Mouse (Mus musculus) hindbrain, postnatal 0 days (tissue): ENCODE results near the gene Fcgr3. TPM values are rescaled to one million over a fixed set of nuclear protein-coding genes. Genes with fewer than 3 reads are reported as not detected.
A peak's percentile ranks its signal among the peaks of the same experiment; 100 is the strongest.
"Not testable (repeated sequence)": the region's sequence is repeated elsewhere in the genome, so short reads cannot be mapped to it uniquely, and the experiment has no call there.

Experiments used
- ATAC-seq: fragments of 200-750 bp; cut with Nextera tagmentation; 2 replicates; pipeline ENCODE4 v1.8.0; 2017; ENCODE audit warnings: mild to moderate bottlenecking, moderate TSS enrichment, moderate library complexity
- DNase-seq: peaks from one replicate; pipeline ENCODE4 v3.0.0-alpha.2; 2015; ENCODE audit warnings: low spot score
- H3K27ac ChIP-seq: fragments of 300-500 bp; sonication (generic); 2 replicates; pipeline ENCODE4 v1.5.1; 2014; ENCODE audit warnings: mild to moderate bottlenecking
- H3K27me3 ChIP-seq: fragments of 300-500 bp; sonication (generic); 2 replicates; pipeline ENCODE4 v1.6.1; 2014; ENCODE audit warnings: low read length, mixed read lengths; ENCODE audit not compliant: insufficient read depth
- H3K36me3 ChIP-seq: fragments of 300-500 bp; sonication (generic); 2 replicates; pipeline ENCODE4 v1.6.1; 2014; ENCODE audit warnings: low read length, mixed read lengths; ENCODE audit not compliant: insufficient read depth
- H3K4me1 ChIP-seq: fragments of 300-500 bp; sonication (generic); 2 replicates; pipeline ENCODE4 v1.6.1; 2014; ENCODE audit warnings: antibody characterized with exemption, low read length, mixed read lengths; ENCODE audit not compliant: insufficient read depth
- H3K4me2 ChIP-seq: fragments of 300-500 bp; sonication (generic); 2 replicates; pipeline ENCODE4 v1.6.1; 2014; ENCODE audit warnings: low read depth, mild to moderate bottlenecking, low read length, moderate library complexity, mixed read lengths
- H3K4me3 ChIP-seq: fragments of 300-500 bp; sonication (generic); 2 replicates; pipeline ENCODE4 v1.5.1; 2014; ENCODE audit warnings: low read length
- H3K9ac ChIP-seq: fragments of 300-500 bp; sonication (generic); replicated peaks from 2 replicates; pipeline ENCODE4 v1.6.1; 2014; ENCODE audit warnings: mild to moderate bottlenecking, low read length, moderate library complexity, mixed read lengths
- H3K9me3 ChIP-seq: fragments of 300-500 bp; sonication (generic); 2 replicates; pipeline ENCODE4 v1.6.1; 2016; ENCODE audit warnings: low read length, mixed read lengths
- CTCF ChIP-seq: IDR thresholded peaks from 2 replicates; pipeline ENCODE4 v1.5.1; 2016; ENCODE audit warnings: antibody characterized with exemption, control low read depth, low read depth
- WGBS: fragments of 180-500 bp; shearing (Covaris S2); extraction: QIAGEN DNeasy Blood & Tissue Kit; methylation state at CpG from one replicate; pipeline ENCODE4 v1.1.7; 2014; 5-methylcytosine and 5-hydroxymethylcytosine counted together
- polyA plus RNA-seq: library from polyadenylated mRNA; unstranded; fragments of >200 nt; fragmentation: Nextera tagmentation; extraction: Ambion mirVana; gene quantifications from 2 replicates; pipeline ENCODE4 v1.2.1, GENCODE M21; 2015
- total RNA-seq: library from RNA; depleted of rRNA; stranded (reverse); fragments of >200 nt; gene quantifications from 2 replicates; pipeline ENCODE4 v1.2.3, GENCODE M21; 2014; rRNA removed

Fcgr3 gene
- total RNA-seq: 15.2 and 15.9 TPM in 2 replicates
- 14.1 and 15.5 TPM in 2 replicates for polyA plus RNA-seq

DNA sequence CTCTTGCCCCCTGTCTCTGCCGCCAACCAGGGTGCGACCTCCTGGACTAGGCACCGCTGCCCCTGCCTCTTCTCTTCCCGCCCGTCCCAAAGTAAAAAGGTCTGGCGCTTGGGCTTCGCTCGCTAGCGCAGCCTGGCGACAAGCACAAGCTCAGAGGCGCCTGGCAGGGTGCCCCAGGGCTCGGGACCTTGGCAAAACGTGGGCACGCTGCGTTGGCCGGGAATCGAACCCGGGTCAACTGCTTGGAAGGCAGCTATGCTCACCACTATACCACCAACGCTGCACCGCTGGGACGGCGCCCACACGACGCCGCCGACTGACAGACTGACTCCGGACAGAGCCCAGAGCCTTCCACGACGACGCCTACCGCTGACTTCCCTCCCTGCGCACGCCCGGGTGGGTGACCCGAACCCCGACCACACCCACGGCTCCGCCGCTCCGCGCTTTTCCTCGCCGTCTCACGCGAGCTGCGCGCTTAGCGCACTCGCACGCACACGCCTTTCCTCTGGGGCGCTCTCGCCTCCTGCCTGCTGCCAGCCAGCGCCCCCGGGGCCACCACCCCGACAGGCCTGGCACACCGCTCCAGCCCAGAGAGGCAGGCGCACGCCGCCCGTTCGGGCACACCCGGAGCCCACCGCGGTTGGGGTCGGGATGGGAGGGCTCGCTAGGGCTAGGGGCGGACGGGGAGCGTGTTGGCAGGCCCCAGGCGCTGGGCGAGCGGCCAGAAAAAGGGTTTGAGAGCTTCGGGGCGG is at the start of gene Fcgr3:
Gene Fcgr3, minus strand, starts transcription at position 445 of the 752 bp plus-strand sequence.
- 1% methylated on average over 41 of the region's 75 CpGs for WGBS
- H3K9me3 ChIP-seq, H3K4me1 ChIP-seq, H3K9ac ChIP-seq, H3K27ac ChIP-seq, H3K36me3 ChIP-seq: not testable (repeated sequence)
- TF ChIP-seq CTCF: peak; percentile 57
- H3K27me3 ChIP-seq: peaks cover 22% of the 10 kb centered on the region
- DNase-seq: peak; percentile 77
- H3K4me2 ChIP-seq: peak within 1 kb of the TSS; percentile 40
- H3K4me3 ChIP-seq: peak within 1 kb of the TSS; percentile 28
- peak; percentile 55 for ATAC-seq

DNA sequence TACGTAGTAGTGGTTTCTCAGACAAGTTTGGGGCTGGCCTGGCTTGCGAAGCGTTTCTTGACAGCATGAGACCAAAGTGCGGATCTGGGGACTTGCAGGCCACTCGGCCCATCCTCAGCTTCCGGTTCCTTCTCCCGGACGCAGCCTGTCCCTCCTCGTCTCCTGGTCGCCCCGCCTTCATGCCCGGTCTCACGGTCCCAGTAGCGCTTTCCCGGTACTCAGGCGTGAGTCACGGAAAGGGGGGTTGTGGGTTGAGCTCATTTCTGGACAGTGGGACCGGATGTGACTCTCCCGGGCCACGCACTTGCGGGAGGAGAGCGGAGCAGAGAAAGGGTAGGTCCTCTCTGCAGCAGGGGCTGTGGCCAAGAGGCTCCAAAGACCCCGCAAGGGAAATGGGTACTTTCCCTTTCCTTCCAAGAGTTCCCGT is 49.2 kb upstream of the Fcgr3 start, which contains the start of gene Cfap126:
Gene Cfap126, plus strand, starts transcription at position 46 of the 427 bp plus-strand sequence.
- ATAC-seq (peak; percentile 34; the same call in 1 of the 2 replicates), DNase-seq (peak; percentile 55)
- no peak for TF ChIP-seq CTCF
- Histone ChIP-seq H3K9me3 (no peaks in the 10 kb centered on the region), H3K9ac (peak within 1 kb of the TSS; percentile 53), H3K36me3 (no peaks in the 10 kb centered on the region), H3K27ac (peak within 1 kb of the TSS; percentile 49), H3K4me3 (peak within 1 kb of the TSS; percentile 41), H3K27me3 (no peaks in the 10 kb centered on the region), H3K4me1 (no peaks in the 10 kb centered on the region; the same call in 1 of the 2 replicates), H3K4me2 (peak within 1 kb of the TSS; percentile 76)
- WGBS: 1% methylated on average over 24 of the region's 24 CpGs

GRCm38 (mm10) chr1:171112986-171113385 is 48.3 kb upstream of the Fcgr3 start:
- no peak for ATAC-seq
- Histone ChIP-seq H3K9me3 (no peaks in the 10 kb centered on the region), H3K36me3 (no peaks in the 10 kb centered on the region), H3K9ac (no peak overlapping the region), H3K4me1 (no peaks in the 10 kb centered on the region; the same call in 1 of the 2 replicates), H3K27me3 (no peaks in the 10 kb centered on the region), H3K4me2 (no peak overlapping the region), H3K27ac (no peak overlapping the region), H3K4me3 (no peak overlapping the region)
- TF ChIP-seq CTCF: no peak
- no peak for DNase-seq
- 78% methylated on average over 4 of the region's 4 CpGs for WGBS

- Histone ChIP-seq H3K9ac (peak overlapping the region; percentile 44), H3K27ac (peak overlapping the region; percentile 79), H3K4me2 (peak overlapping the region; percentile 85), H3K9me3 (no peaks in the 10 kb centered on the region), H3K4me3 (peak overlapping the region; percentile 51), H3K27me3 (no peaks in the 10 kb centered on the region), H3K4me1 (no peaks in the 10 kb centered on the region; the same call in 1 of the 2 replicates), H3K36me3 (no peaks in the 10 kb centered on the region)
- DNase-seq (peak; percentile 60), ATAC-seq (no peak)
- WGBS: 2% methylated on average over 15 of the region's 15 CpGs
- no peak for TF ChIP-seq CTCF
Measured at GRCm38 (mm10) chr1:171111781-171112575, 47.2 kb upstream of the Fcgr3 start.

GRCm38 (mm10) chr1:171111020-171111780 is 46.5 kb upstream of the Fcgr3 start:
- peak; percentile 96 for TF ChIP-seq CTCF
- Histone ChIP-seq H3K4me1 (no peaks in the 10 kb centered on the region; the same call in 1 of the 2 replicates), H3K4me2 (peak overlapping the region; percentile 85), H3K9me3 (no peaks in the 10 kb centered on the region), H3K9ac (peak overlapping the region; percentile 44; the same call in 1 of the 2 replicates), H3K27ac (peak overlapping the region; percentile 79), H3K4me3 (peak overlapping the region; percentile 51), H3K36me3 (no peaks in the 10 kb centered on the region), H3K27me3 (no peaks in the 10 kb centered on the region)
- ATAC-seq: peak; percentile 93
- WGBS: under 1% methylated on average over 38 of the region's 38 CpGs
- peak; percentile 98 for DNase-seq

- H3K4me2 ChIP-seq: peak overlapping the region; percentile 85
- TF ChIP-seq CTCF: no peak
- ATAC-seq: peak; percentile 57
- H3K9me3 ChIP-seq: no peaks in the 10 kb centered on the region
- no peaks in the 10 kb centered on the region; the same call in 1 of the 2 replicates for H3K4me1 ChIP-seq
- H3K9ac ChIP-seq: peak overlapping the region; percentile 35; the same call in 1 of the 2 replicates
- peak overlapping the region; percentile 79 for H3K27ac ChIP-seq
- no peaks in the 10 kb centered on the region for H3K27me3 ChIP-seq
- DNase-seq: no peak
- 4% methylated on average over 15 of the region's 15 CpGs for WGBS
- peak overlapping the region; percentile 51 for H3K4me3 ChIP-seq
- H3K36me3 ChIP-seq: no peaks in the 10 kb centered on the region
Measured at GRCm38 (mm10) chr1:171110659-171111019, 45.9 kb upstream of the Fcgr3 start.
